Mouse (Mus musculus) cortical plate, adult 2 months (tissue): ENCODE data around the gene Cel.
"Not testable (repeated sequence)": the region's sequence is repeated elsewhere in the genome, so short reads cannot be mapped to it uniquely, and the experiment has no call there.

Experiments
- CTCF ChIP-seq: fragments of 200-500 bp; IDR thresholded peaks from 2 replicates; pipeline ENCODE4 v1.5.1; 2011; ENCODE audit warnings: mild to moderate bottlenecking, control low read depth, low read length; ENCODE audit not compliant: insufficient read depth; ENCODE audit errors: extremely low read depth
- POLR2A ChIP-seq: fragments of 200-500 bp; IDR thresholded peaks from 2 replicates; pipeline ENCODE4 v1.6.1; 2011; ENCODE audit warnings: mild to moderate bottlenecking, low read length, control low read depth; ENCODE audit not compliant: insufficient read depth; ENCODE audit errors: extremely low read depth

- TF ChIP-seq POLR2A, CTCF: not testable (repeated sequence)
Measured at GRCm38 (mm10) chr2:28511600-28511999, 51.6 kb downstream of the Cel start.
